Mouse (Mus musculus) kidney, adult 11 months (tissue): ENCODE measurements around the gene Clec16a.

ENCODE experiments used
- DNase-seq: peaks from one replicate; pipeline ENCODE4 v3.0.0; 2022

Gene Clec16a

DNA sequence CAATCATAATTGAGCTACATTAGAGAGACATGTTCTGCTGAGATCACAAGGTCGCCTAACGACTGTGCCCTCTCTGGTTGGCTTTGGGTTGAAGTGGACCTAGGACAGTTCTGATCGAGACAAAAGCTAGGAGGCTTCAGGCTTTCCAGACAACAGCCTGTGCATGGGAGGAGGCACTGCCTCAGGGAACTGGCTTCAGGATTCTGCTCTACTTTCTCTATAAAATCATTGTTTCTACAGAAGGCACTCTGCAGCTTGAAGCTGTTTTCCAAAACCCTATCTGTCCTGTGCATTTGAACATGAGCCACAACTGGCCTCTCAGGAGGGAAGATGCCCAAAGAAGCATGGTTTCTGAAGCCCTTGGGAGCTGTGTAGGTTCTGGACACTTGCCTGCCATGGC, 107.8 kb downstream of the Clec16a start:
- DNase-seq = no peak

DNA sequence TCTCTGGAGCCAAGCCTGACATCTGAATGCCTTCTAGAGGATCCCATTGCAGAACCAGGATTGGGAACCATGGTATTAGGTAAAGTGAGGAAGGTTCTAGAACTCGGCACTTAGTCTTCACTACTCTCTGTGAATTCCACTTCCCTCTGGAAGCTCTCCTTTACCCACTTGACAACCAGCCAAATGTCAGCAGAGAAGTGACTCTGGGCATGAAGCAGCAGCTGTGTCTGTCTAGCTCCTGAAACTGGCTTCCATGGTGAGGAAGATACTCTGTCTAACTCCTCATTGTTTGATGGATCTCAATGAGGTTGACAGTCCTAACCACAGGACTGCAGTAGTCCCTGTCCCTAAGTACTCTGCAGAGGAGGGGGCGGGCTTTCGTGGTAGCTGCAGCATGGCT, 110.1 kb downstream of the Clec16a start:
- DNase-seq = no peak

DNA sequence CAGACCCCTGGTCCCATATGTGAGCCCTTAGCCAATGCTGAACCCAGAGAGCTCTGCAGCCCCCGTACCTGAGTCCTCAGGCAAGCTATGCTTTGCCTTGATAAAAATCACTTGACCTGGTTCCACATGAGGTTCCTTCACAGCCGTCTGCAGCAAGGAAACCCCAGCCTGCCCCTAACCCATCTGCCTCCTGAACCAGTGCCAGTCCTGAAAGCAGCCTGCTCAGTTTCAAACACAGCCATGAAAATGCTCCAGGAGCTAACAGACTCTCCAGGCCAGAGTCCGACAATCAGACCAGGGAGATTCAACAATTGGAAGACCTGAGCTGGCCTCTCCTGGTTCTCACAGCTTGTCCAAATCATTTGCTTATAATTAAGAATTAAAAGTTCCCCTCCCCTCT, 110.8 kb downstream of the Clec16a start:
- DNase-seq = no peak

DNA sequence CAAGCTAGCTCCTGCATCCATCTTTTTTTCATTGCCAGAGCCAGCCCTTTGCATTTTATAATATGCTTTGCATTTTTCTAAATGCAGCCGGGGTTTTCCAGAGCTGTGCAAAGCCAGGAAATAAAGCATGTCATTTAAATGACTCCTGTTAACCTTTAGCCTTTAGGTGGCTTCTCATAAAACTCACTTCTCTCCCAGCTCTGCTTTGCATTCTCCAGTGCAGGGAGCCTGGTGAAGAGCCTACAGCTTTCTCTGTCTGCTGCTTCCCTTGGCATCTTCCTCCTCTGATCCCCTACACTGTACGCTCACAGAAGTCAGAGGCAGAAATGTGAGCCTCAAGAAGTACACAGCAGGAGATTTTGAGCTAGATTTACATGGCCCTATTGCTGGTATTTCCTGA, 111.3 kb downstream of the Clec16a start:
- no peak for DNase-seq

DNA sequence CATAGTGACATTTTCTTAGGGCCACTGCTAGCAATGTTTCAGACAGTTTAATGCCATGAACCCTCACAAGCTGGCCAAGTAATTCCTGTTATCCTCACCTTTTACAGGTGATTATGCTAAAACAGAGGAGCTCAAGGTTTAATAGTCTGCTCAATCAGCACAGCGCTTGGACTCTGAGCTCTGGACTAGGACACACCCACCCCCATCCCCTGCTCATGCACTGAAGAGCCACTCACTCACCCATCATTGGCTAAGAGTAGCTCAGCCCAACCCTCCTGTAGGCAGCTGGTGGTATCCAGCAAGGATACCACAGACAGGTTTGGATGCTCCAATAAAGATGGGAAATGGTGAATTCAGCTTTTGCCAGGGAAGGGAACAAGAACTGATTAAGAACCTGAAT, 111.8 kb downstream of the Clec16a start:
- peak; percentile 61 for DNase-seq

DNA sequence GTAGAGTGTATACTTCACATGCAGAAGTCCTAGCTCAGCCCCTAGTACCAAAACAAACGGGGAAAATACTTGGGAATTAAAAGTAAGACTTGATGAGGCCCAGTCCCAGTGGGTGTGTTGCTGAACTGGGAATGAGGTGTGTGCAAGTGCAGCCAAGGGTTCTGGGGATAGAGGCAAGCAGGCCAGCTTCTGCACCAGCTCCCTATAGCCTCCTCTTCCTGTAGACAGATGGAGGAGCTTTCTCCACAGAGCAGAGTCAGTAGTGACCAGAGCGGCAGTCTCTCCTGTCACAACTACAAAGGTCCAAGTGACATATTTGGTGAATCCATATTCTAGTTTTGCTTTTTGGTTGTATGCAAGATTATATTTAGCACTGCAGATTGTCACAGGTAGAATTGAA, 114.1 kb downstream of the Clec16a start:
- no peak for DNase-seq

DNA sequence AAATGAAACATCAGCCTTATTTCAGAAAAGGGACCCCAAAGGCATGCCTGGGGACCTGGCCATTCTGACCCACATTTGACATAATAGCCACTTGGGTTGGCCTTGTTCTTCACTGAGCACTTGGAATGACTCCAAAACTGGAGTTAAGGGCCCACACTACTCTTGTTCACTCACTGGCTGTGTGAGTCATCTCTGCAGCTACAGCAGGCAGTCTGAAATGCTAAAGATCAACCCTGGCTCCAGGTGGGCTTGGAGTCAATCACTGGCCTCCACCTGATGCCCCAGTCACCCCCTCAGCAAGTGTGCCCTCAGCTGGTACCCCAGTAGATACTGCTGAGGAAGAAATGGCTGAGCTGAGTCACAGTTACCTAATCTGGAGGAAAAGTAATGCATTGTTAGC, 115.4 kb downstream of the Clec16a start:
- no peak for DNase-seq

DNA sequence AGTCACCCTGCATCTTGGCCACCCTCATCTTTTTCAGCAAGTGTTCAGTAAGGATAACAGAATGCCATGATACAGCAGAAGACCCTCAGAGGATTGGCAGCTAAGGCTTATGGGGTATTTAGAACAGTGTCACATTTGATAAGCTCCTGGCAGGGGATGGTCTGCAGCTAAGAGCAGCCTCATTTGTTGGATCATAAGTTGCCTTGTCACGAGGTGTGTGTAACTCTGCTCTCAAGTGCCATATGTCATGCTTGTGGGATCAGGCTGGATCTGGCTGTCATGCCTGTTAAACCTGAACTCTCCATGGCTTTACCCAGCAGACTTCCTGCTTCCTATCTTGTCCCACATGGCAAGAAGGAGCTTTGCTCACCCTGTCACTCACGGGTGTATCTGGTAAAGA, 116.2 kb downstream of the Clec16a start:
- no peak for DNase-seq

DNA sequence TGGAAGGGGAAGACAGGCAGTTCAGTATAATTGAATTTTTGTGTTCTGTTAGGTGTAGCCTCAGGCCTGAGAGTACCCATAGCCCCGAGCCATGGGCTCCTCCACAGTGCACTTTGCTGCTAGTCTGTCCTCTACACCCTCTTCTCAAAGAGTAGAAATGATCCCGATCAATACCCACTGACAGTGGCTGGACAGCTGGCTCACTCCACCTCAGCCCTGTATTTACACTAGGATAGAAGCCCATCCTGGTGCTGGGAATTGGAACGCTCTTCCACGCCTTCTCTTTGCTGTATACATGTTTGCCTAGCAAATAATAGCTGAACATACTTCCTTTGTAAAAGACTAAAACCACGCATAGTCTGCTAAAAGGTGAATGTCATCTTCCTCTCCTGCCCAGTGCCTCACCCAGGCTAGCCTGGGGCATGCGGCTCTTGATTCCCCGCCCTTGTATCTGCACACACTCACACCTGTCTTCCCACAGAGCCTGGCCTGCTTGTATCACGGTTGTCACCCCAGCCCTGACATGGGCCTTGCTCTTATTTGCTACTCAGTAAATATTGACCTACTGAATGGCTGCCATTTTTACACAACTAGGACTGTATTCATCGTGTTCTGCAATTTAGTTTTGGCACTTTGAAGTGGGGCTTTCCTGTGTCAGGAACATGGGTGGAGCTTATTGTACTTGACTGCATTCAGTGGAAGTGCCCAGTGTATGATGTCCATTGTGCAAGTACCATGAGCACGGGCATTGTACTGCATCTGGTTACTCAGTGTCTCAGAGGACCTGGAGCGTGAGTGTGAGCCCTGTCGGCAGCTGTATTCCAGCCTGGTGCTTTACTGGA, 119.0 kb downstream of the Clec16a start:
- DNase-seq = no peak

DNA sequence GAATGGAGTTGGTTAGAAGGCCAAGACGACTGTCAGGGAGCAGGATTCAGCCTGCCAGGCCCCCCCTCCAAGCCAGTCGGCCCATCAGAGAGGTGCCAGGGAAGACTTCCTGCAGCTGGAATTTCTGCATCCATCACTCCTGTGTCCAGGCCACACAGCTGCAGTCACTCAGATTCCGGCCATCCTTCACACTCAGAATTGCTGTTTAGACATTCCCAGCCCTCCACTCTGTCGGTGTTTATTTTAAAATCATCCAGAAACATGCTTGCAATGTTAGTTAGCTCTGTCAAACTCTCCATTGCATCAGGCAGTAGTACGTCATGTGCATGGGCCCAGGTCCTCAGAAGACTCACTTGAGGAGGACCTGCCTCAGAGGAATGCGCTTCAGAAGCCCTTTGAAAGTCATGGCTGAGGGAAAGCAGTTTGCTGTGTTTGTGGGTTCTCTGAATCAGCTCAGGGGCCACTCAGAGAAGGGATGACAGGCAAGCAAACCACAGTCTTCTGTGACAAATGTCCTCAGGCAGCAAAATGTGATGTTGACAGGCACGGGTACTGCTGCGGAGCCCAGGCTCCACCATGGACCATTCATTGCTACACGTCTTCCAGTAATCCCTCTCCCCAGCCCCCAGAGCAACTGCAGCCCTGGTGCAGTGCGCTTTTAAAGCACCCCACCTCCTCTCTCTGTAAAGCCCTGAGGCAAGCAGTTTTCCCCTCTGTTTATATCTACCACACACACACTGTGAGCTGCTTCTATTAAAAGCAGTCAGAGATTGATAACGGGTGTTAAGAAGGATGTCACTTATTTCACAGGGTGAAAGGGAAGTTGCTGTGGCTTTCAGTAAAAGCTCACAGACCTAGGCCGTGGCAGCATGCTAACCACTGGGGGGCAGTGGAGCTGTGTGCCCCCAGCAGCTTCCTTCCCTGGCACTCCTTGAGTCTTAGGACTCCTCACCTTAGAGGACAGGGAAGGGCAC, 120.1 kb downstream of the Clec16a start:
- no peak for DNase-seq

DNA sequence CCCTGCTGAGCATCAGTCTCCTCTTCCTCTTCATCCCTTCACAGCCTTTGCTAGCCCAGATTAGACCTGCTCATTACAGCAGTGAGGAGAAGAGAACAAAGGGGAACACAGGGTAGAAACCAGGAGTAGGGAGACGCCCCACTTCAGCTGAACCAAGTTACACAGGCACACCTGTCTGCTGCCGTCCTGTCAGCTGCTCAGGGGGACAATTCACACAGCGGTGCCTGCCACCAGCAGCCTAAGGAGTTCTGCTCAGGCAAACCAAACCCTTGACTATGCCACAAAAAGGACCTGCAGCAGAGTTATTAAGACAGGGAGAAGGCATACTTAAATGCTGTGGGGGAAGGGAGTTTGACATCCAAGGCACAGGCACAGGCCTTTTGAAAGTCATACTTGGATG, 121.6 kb downstream of the Clec16a start:
- no peak for DNase-seq

DNA sequence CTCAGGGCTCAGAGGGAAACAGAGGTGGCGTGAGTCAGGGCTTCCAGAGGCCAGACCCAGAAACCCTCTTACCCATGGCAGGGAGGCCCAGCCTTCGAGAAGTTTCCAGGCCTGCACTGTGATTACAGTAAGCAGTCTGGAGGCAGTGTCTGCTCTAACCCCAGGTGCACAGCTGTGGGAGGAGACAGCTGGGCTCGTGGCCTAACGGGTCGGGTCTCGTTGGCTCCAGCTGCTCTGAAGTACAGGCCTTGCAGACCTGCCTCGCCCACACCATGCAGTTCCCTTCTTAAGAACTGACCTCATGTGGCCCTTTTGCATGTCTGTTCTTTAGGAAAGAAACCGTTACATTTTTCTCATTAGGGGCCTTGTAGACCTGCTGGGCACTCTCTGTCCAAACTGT, 123.3 kb downstream of the Clec16a start:
- DNase-seq = no peak

DNA sequence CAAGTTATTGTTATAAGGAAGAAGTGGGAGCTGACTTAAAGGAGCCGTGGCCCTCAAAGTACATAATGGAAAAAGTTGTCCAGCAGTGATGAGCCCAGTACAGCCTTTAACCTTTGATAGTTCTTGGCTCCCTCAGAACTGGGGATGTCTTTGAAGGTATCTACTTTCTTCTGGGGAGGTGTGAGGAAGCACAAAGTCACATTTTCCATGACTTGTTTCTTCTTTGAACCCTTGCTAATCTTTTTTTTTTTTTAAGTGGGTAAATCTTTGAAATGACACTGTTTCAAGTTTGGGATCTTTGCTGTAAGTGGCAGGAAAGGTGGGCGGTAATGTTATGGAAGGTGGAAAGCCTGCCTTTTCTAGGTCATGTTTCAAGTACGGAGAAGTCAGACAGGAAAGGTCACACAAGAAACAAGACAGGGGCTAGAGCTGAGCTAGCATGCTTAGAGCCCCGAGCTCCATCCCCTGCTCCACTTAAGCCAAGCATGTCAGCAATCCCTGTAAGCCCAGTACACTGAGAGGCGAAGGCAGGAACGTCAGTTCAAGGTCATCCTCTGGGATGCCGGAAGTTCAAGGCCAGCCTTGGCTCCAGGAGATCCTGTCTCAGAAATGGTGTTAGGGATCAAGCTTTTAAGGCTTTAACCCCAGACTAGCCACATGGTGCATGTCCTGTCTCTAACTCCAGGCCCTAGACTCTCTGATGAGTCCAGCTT, 124.0 kb downstream of the Clec16a start:
- DNase-seq = no peak

DNA sequence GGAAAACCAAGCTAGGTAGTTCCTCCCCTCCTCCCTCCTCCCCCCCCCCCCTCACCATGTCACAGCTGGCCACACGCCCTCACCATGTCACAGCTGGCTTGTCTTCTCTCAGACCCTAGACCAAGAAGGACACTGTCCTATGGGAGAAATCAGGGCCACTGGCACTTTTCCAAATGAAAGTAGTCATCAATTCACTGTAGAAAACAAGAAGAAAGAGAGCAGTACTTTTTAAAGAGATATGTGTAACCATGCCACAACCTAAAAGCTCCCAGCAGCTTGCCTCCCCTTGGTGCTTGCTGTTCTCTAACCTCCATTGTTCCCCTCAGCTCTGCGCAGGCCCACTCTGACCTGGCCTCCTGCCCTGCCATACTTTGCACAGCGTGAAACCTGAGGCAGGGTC, 124.8 kb downstream of the Clec16a start:
- no peak for DNase-seq

DNA sequence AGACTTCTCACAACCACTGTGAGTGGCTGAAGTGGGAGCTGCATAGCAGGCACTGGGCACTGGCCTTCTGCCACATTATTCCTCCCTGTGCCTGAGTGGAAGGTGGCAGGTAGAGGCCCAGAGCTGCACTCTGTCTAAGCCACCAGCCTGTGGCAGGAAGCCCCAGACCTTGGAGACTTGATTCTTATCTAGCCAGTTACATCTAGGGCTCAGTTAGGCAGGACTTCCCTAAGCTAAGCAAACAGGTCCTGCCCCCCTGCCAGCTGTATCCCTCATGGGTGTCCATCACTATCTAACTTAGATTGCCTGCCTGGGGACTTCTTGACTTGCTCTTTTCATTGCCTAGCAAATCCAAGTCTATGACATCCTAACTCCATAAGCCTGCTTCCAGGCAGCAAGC, 127.4 kb downstream of the Clec16a start:
- no peak for DNase-seq

DNA sequence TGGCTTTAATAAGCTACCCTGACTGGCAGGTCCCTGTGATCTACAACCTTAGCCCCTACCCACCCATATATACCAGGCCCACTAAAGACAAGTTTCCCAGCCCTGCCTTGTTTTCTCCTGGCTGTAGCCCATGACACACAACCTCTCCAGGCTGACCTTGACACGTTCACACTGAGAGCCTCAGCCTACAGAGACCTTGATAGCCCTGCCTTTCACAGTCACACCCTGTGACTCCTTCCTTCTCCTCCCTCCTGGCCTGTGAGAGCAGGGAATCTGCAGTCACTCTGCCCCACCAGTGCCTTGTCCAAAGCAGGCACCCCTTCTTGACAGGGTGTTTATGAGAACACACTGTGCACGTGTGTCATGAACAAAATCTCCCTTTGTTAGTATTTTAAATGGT, 128.9 kb downstream of the Clec16a start:
- DNase-seq = no peak

DNA sequence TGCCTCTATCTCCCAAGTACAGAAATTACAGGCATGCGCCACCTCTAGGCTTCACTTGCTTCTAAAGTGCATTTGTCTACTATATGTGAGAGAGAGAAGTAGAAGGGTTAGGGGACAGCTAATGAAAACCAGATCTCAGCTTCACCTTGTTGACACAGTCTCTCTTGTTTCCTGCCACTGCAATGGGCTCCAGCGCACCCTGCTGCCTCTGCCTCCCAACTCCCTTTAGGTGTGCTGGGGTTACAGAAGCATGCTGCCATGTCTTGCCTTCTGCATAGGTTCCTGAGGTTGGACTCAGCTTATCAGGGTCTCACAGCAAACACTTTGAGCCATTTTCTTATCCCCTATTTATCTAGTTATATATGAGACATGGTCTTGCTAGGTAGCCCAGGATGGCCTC, 129.8 kb downstream of the Clec16a start:
- DNase-seq = no peak

DNA sequence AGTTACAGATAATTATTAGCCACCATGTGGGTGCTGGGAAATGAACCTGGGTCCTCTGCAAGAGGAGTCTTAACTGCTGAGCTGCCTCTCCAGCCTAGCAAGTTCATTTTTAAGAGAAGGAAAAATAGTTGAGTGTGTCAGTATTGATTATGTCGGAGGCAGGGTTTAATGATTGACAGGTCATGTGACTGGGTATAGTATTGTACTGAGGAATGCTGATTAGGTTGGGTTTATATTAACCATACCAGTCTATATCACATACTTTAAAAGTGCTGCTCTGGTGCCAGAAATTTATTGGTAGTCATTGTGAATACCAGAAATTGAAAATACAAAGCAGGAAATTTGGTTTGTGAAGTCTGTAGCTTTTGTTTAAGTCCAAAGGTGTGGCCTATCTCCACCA, 130.5 kb downstream of the Clec16a start:
- no peak for DNase-seq

DNA sequence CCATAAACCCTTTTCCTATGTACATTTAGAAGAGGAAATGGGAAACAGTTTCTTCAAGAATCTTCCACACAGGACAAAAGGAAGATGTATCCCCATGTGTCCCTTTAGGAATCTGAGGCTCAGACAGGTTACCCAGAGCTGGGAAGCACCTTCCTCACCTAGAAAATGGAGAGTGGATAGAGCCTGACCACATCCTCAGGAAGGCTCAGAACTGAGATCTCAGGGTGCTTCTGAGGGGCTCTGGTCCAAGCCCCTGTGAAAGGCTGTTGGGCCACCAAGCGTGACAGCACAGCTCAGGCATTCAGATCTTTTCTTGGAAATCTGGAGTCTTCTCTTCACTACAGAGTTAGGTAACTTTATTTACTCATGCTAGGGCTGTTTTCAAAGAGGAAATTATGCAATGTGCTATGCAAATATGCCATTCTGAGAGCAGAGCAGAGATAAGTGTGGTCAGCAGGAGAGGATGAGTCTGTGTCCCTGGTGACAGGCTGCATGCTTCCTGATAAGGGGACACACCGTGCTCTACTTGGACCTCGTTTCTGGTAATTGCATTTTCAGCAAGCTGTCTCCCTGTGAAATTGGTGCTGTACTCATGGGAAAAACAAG, 131.4 kb downstream of the Clec16a start:
- DNase-seq = no peak

DNA sequence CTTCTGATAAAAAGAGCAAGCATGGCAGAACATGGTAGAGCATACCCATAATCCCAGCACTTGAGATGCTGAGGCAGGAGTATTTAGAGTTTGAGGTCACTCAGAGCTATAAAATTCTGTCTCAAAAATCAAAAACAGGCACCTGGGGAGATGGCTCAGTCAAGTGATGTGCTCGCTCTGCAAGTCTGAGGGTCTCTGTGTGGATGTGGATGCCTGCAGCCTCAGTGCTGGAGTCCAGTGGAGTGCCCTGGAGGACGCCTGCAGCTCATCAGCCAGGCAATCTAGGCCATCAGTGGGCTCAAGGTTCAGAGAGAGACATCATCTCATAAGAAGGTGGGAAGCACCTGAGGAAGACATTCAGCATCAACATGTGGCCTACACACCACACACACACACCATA, 137.4 kb downstream of the Clec16a start:
- DNase-seq = no peak

DNA sequence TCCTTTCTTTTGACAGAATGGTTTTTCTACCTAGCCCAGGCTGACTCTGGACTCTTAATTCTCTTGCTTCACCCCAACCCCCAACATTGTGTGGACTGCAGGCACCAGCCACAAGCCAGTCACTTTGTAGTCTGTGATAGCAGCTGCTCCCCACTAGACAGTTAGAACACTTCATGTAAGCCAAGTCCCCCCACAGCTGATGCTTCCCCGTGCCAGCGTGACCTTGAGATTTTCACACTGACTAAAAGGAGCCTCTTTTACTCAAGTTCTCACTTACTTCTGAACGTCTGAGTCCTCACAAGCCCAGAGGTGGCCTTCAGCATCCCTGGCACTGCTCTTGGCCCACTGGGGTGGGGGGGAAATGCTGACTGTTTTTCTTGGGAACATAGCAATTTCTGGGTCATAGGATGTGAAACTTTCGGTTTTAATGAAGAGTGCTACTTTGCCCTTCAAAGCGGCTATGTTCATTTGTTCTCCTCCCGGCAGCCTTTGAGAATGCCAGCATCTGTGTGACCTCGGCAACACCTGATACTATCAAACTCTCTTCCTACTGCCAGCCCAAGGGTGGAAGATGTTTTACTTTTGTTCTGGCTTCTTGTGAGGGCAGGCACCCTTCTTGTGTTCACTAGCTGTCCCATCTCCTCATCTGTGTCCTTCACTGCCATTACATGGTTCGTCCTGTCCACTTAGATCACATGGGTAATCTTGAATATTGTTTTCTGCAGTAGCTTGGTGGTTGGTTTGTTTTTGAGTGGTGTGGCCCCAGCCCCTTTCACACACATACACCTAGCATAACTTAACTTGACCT, 138.3 kb downstream of the Clec16a start:
- no peak for DNase-seq

DNA sequence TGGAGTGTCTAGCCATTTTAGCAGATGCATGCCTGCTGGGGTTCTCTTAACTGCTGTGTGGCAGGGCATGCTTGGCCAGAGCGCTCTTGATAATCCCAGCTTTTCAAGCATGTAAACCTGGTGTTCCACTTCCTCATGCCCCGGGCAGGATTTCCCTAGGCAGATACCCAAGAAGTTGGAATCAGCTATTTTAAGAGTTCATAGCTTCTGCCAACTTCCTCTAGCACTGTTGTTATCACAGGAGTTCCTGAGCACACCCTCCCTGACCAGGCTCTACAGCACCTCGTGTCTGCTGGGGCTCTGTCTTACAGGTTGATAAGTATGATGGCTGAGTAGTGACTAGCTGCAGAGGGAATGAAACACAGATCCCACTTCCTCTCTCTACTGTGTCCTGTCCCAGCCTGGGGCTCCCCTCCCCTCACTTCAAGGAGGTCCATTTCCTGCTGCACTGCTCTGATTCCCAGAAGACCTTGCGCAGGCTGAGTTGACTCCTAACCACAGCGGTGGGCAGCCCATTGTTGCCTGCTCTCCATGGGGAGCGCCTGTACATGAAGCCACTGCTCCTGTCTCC, 144.7 kb downstream of the Clec16a start:
- DNase-seq = peak; percentile 45
